Mouse (Mus musculus) kidney, embryonic 16.5 days (tissue): ENCODE measurements at regions not wholly inside any gene's neighbourhood (a gene's known extent, or its start where the extent isn't known, plus 50 kb on each side); places are given as distances from the start of the nearest gene placed in this dataset.

Source experiments
- ATAC-seq: fragments of 200-750 bp; cut with Nextera tagmentation; 2 replicates; pipeline ENCODE4 v1.8.0; 2017; ENCODE audit warnings: moderate TSS enrichment; ENCODE audit not compliant: low FRiP score, low TSS enrichment
- H3K27ac ChIP-seq: fragments of 300-500 bp; sonication (generic); 2 replicates; pipeline ENCODE4 v1.5.1; 2014; ENCODE audit warnings: low read length
- H3K27me3 ChIP-seq: fragments of 300-500 bp; sonication (generic); 2 replicates; pipeline ENCODE4 v1.6.1; 2014; ENCODE audit warnings: low read length, control low read depth, mixed read lengths; ENCODE audit not compliant: insufficient read depth
- H3K36me3 ChIP-seq: fragments of 300-500 bp; sonication (generic); 2 replicates; pipeline ENCODE4 v1.6.1; 2014; ENCODE audit warnings: low read length, control low read depth, mixed read lengths; ENCODE audit not compliant: insufficient read depth
- H3K4me1 ChIP-seq: fragments of 300-500 bp; sonication (generic); 2 replicates; pipeline ENCODE4 v1.6.1; 2014; ENCODE audit warnings: low read length, control low read depth, mixed read lengths; ENCODE audit not compliant: insufficient read depth
- H3K4me2 ChIP-seq: fragments of 300-500 bp; sonication (generic); replicated peaks from 2 replicates; pipeline ENCODE4 v1.6.1; 2014; ENCODE audit warnings: low read depth, low read length
- H3K4me3 ChIP-seq: fragments of 300-500 bp; sonication (generic); 2 replicates; pipeline ENCODE4 v1.5.1; 2014; ENCODE audit warnings: mild to moderate bottlenecking, low read length
- H3K9ac ChIP-seq: fragments of 300-500 bp; sonication (generic); replicated peaks from 2 replicates; pipeline ENCODE4 v1.6.1; 2014; ENCODE audit warnings: low read length
- H3K9me3 ChIP-seq: fragments of 300-500 bp; sonication (generic); 2 replicates; pipeline ENCODE4 v1.6.1; 2016; ENCODE audit warnings: low read length, control low read depth
- WGBS: fragments of 180-500 bp; shearing (Covaris S2); extraction: QIAGEN DNeasy Blood & Tissue Kit; methylation state at CpG from one replicate; pipeline ENCODE4 v1.1.7; 2014; 5-methylcytosine and 5-hydroxymethylcytosine counted together

GRCm38 (mm10) chr13:106567658-106568359 is 368.9 kb downstream of the Ipo11 start:
- ATAC-seq = no peak
- H3K4me3 ChIP-seq = no peak overlapping the region
- 79% methylated on average over 9 of the region's 9 CpGs for WGBS
- no peak overlapping the region for H3K4me2 ChIP-seq
- no peaks in the 10 kb centered on the region for H3K36me3 ChIP-seq
- no peaks in the 10 kb centered on the region for H3K4me1 ChIP-seq
- no peaks in the 10 kb centered on the region for H3K27me3 ChIP-seq
- no peak overlapping the region for H3K27ac ChIP-seq
- H3K9ac ChIP-seq = no peak overlapping the region
- no peaks in the 10 kb centered on the region for H3K9me3 ChIP-seq

DNA sequence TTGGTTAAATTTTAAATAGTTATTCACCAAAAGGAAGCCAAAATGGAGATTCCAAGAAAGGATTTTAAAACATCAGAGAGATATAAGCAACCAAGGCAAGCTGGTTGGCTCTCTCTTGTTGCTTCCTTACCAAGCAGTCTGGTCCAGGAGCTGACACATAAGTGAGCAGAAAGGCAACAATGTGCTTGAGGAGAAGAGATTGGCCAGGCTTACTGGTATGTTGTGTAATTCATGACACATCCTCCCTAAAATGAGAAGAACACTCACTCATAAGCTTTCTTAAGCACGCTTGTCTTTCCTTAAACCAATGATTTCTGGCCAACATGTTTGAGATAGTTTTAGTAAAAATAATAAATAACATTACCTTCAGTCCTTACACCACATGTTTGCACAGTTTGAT is 374.2 kb downstream of the Ipo11 start:
- H3K9me3 ChIP-seq = no peaks in the 10 kb centered on the region
- no peak overlapping the region for H3K4me2 ChIP-seq
- no peak overlapping the region for H3K27ac ChIP-seq
- H3K36me3 ChIP-seq = no peaks in the 10 kb centered on the region
- 78% methylated on average over 1 of the region's 1 CpGs for WGBS
- no peak overlapping the region for H3K4me3 ChIP-seq
- no peaks in the 10 kb centered on the region for H3K27me3 ChIP-seq
- ATAC-seq = no peak
- no peak overlapping the region for H3K9ac ChIP-seq
- no peaks in the 10 kb centered on the region for H3K4me1 ChIP-seq

GRCm38 (mm10) chr13:106562161-106562560 is 374.6 kb downstream of the Ipo11 start:
- Histone ChIP-seq H3K9me3 (no peaks in the 10 kb centered on the region), H3K27ac (no peak overlapping the region), H3K9ac (no peak overlapping the region), H3K4me1 (no peaks in the 10 kb centered on the region), H3K36me3 (no peaks in the 10 kb centered on the region), H3K4me2 (no peak overlapping the region), H3K27me3 (no peaks in the 10 kb centered on the region), H3K4me3 (no peak overlapping the region)
- 75% methylated on average over 4 of the region's 4 CpGs for WGBS
- no peak for ATAC-seq

DNA sequence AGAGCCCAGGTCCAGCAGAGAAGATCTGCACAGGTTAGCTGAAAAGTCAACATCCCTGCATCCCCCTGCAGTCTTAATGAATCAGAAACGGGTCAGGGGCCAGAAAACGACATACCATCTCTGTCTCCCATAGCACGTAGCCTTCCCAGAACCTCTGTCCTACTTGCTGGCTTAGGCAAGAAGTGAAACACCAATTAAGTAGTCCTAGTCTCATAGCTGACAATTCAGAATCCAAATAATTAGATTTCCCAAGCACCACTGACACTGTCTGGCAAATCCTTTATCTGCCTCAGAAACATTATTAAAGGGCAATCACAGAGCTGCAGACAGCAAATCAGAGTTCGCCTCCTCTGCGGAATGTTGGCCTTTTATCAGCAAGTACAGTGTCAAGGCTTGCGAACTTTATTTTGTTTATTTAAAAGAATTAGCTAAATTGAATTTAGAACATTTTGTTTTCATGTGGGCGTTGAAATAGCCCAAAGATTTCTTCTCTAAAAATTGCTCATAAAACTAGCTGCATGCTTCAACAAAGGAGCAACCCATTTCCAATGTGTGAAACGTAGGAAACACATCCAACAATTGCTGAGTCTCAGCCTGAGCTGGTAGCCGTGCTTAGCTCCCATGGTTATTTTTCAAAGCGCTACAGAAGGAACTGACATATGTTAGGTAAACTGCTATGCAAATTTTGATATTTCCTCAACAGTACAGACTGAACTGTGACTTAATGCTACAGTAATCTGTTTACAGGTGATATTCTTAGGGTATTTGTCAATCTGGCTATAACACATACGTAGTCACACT is 411.2 kb downstream of the Ipo11 start:
- Histone ChIP-seq H3K4me1 (no peaks in the 10 kb centered on the region), H3K9me3 (no peaks in the 10 kb centered on the region), H3K4me2 (no peak overlapping the region), H3K27me3 (no peaks in the 10 kb centered on the region), H3K36me3 (no peaks in the 10 kb centered on the region), H3K4me3 (no peak overlapping the region), H3K9ac (no peak overlapping the region), H3K27ac (no peak overlapping the region)
- 76% methylated on average over 11 of the region's 11 CpGs for WGBS
- no peak for ATAC-seq

- WGBS = 84% methylated on average over 5 of the region's 5 CpGs
- no peaks in the 10 kb centered on the region for H3K36me3 ChIP-seq
- H3K4me1 ChIP-seq = no peaks in the 10 kb centered on the region
- no peak overlapping the region for H3K9ac ChIP-seq
- no peaks in the 10 kb centered on the region for H3K9me3 ChIP-seq
- no peak for ATAC-seq
- H3K4me2 ChIP-seq = no peak overlapping the region
- no peak overlapping the region for H3K4me3 ChIP-seq
- no peak overlapping the region for H3K27ac ChIP-seq
- no peaks in the 10 kb centered on the region for H3K27me3 ChIP-seq
These were observed 422.1 kb downstream of the Ipo11 start for GRCm38 (mm10) chr13:106514510-106515169.

DNA sequence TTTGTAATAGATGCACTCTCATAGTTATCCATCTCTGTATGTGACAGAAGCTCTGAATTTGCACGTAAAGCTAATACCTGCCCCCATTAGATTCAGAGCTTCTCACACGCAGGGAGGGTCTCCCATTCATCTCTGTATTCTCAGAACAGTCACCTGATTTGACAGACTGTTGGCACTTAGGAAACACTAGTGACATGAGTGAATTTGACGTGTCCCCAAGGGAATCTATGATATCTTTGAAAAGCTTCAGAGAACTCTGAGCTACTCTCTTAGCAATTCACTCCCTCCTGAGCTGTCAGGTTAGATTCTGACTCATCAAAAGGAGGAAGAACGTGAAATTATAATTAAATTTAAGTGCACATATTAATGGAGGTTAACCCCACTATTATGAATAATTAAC is 423.1 kb downstream of the Ipo11 start:
- Histone ChIP-seq H3K27ac (no peak overlapping the region), H3K9me3 (no peaks in the 10 kb centered on the region), H3K4me2 (no peak overlapping the region), H3K4me1 (no peaks in the 10 kb centered on the region), H3K9ac (no peak overlapping the region), H3K27me3 (no peaks in the 10 kb centered on the region), H3K4me3 (no peak overlapping the region), H3K36me3 (no peaks in the 10 kb centered on the region)
- WGBS = 78% methylated on average over 4 of the region's 4 CpGs
- ATAC-seq = no peak

DNA sequence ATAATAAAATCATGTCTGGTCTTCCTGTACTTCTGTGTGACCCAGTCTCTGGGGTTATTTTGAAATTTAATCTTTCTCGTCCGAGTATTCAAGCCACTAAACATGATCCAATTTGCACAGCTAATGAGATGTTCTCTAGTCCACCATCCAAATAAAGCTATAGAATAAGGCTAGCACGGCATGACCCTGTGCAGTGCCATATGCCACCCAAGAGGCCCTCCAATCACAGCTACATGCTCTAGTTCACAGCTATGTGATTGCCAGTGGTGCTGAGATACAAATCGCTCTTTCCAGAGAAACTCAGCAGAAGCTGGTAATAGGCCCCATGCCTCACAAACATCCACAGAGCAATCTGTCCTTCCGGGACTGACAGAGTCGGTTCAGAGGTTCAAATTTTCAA is 426.3 kb downstream of the Ipo11 start:
- H3K27me3 ChIP-seq = no peaks in the 10 kb centered on the region
- H3K27ac ChIP-seq = no peak overlapping the region
- no peaks in the 10 kb centered on the region for H3K9me3 ChIP-seq
- H3K4me1 ChIP-seq = no peaks in the 10 kb centered on the region
- WGBS = 71% methylated on average over 6 of the region's 6 CpGs
- H3K9ac ChIP-seq = no peak overlapping the region
- no peak overlapping the region for H3K4me2 ChIP-seq
- no peak overlapping the region for H3K4me3 ChIP-seq
- H3K36me3 ChIP-seq = no peaks in the 10 kb centered on the region
- ATAC-seq = no peak

DNA sequence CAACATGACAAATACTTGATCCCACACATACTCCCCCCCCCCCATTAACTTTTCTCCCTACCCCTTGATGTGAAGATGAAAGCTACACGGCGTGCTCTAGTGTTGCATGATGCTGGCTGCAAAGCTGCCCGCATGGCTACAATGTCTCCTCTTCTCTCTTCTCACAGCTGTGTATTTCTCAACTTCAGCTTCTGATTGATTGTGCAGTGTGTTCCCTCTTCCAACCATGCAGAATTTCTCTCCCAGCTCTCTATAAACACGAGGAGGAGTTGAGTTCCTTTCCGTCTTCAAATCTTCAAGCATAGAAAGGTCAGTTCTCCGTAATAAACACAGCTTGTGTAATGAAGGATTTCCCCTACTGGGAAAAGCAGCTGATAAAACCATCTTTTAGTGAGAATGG is 435.5 kb downstream of the Ipo11 start:
- no peak overlapping the region for H3K27ac ChIP-seq
- WGBS = 56% methylated on average over 6 of the region's 6 CpGs
- no peak for ATAC-seq

GRCm38 (mm10) chr13:106471264-106471663 is 465.5 kb downstream of the Ipo11 start:
- Histone ChIP-seq H3K4me3 (no peak overlapping the region), H3K27me3 (no peaks in the 10 kb centered on the region), H3K9me3 (no peaks in the 10 kb centered on the region), H3K4me2 (no peak overlapping the region), H3K9ac (no peak overlapping the region), H3K4me1 (no peaks in the 10 kb centered on the region), H3K27ac (no peak overlapping the region), H3K36me3 (no peaks in the 10 kb centered on the region)
- 60% methylated on average over 4 of the region's 4 CpGs for WGBS
- ATAC-seq = no peak

More for the DNA sequence above, 435.5 kb downstream of the Ipo11 start:
- Histone ChIP-seq H3K4me1 (no peaks in the 10 kb centered on the region), H3K4me3 (no peak overlapping the region), H3K9ac (no peak overlapping the region), H3K9me3 (no peaks in the 10 kb centered on the region), H3K36me3 (no peaks in the 10 kb centered on the region), H3K27me3 (no peaks in the 10 kb centered on the region), H3K4me2 (no peak overlapping the region)
